Mouse (Mus musculus): ENCODE data around the gene Abcc2. TPM values are rescaled to one million over a fixed set of nuclear protein-coding genes. Genes with fewer than 3 reads are reported as not detected.
A peak's percentile ranks its signal among the peaks of the same experiment; 100 is the strongest.

Gene Abcc2
- total and polyA plus RNA-seq, 2 experiments from 2014 or later = 0.05 to 0.08 TPM

DNA sequence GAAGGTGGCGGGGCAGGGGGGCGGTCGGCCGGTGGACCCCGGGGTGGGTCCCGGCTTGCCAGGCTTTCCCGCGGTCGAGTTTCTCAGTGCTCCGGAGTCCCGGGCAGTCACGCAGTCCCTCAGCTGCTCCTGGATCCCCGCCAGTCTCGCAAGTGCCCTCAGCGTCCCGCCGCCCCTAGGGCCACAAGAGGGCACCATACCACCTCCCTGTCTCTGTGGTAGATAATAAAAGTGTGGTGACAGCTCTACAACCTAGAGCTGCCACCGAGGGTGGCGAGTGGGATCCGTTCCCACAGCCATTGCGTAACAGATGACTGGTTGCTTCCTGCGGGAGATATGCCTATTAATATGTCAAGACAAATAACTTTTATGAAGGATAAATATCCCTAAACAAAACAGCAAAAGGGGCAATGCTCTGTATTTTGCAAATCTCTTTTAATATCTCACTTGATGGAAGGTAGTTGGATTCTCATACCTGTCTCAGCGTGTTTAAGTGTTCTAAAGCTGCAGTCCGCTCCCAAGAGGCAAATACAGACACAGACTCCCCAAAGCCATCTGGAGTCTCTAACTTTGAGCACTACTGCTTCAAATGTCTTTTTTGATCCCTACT lies 28.7 kb upstream of the Abcc2 start:
- ATAC-seq = peak; percentile 88
- H3K9me3 ChIP-seq (ENCODE audit: low read length) = no peaks in the 10 kb centered on the region
- peak overlapping the region; percentile 94 for H3K27ac ChIP-seq
- 3% methylated on average over 22 of the region's 24 CpGs for WGBS
- peak; percentile 84 for DNase-seq (ENCODE audit: low spot score)
- no peaks in the 10 kb centered on the region for H3K27me3 ChIP-seq (ENCODE audit: insufficient read depth, low read length)
- peak overlapping the region; percentile 72 for H3K4me3 ChIP-seq (ENCODE audit: low read length)
- TF ChIP-seq CTCF (IDR thresholded peaks at IDR 0.05; ENCODE audit: low read depth) = peak; percentile 82
- H3K36me3 ChIP-seq (ENCODE audit: insufficient read depth, low read length) = peaks cover 18% of the 10 kb centered on the region
- H3K9ac ChIP-seq (replicated peaks; ENCODE audit: low read length) = peak overlapping the region; percentile 75
- H3K4me2 ChIP-seq (ENCODE audit: low read depth, low read length) = peak overlapping the region; percentile 71
- H3K4me1 ChIP-seq (ENCODE audit: insufficient read depth, low read length) = peaks cover 3% of the 10 kb centered on the region; the same call in 1 of the 2 replicates

- WGBS = 76% methylated on average over 2 of the region's 2 CpGs
These were observed 27.8 kb upstream of the Abcc2 start for GRCm38 (mm10) chr19:43754237-43754636.

DNA sequence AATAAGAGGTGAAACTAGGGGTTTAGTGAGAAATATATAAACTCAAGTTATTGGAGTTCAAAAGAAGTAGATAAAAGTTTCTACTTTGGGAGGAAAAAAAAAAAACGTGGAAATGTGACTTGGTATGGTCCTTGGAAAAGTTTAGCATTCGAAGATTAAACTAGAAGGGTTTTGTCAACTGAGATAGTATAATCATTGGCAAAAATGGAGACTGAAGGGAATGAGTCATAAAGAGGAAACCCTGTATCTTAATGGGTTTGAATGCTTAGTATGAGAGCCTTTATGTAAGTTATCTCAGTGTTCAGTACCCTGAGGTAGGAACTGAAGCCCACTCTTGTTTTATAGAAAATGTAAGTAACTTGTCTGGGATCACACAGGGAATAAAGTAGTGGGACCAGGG lies 27.1 kb upstream of the Abcc2 start:
- Histone ChIP-seq H3K4me3 (ENCODE audit: low read length) (no peak overlapping the region), H3K4me1 (ENCODE audit: insufficient read depth, low read length) (peaks cover 3% of the 10 kb centered on the region; the same call in 1 of the 2 replicates), H3K9ac (replicated peaks; ENCODE audit: low read length) (no peak overlapping the region), H3K9me3 (ENCODE audit: low read length) (no peaks in the 10 kb centered on the region), H3K4me2 (ENCODE audit: low read depth, low read length) (no peak overlapping the region), H3K27me3 (ENCODE audit: insufficient read depth, low read length) (no peaks in the 10 kb centered on the region), H3K36me3 (ENCODE audit: insufficient read depth, low read length) (peaks cover 8% of the 10 kb centered on the region; the same call in 1 of the 2 replicates), H3K27ac (no peak overlapping the region)
- no peak for TF ChIP-seq CTCF (IDR thresholded peaks at IDR 0.05; ENCODE audit: low read depth)
- no peak for DNase-seq (ENCODE audit: low spot score)
- WGBS = 78% methylated on average over 2 of the region's 2 CpGs
- no peak for ATAC-seq

More at GRCm38 (mm10) chr19:43754237-43754636, 27.8 kb upstream of the Abcc2 start:
- no peak for TF ChIP-seq CTCF (IDR thresholded peaks at IDR 0.05; ENCODE audit: low read depth)
- no peaks in the 10 kb centered on the region for H3K27me3 ChIP-seq (ENCODE audit: insufficient read depth, low read length)
- DNase-seq (ENCODE audit: low spot score) (no peak), ATAC-seq (no peak)
- no peak overlapping the region for H3K4me3 ChIP-seq (ENCODE audit: low read length)
- H3K9ac ChIP-seq (replicated peaks; ENCODE audit: low read length) = no peak overlapping the region
- H3K27ac ChIP-seq = no peak overlapping the region
- peaks cover 10% of the 10 kb centered on the region; the same call in 1 of the 2 replicates for H3K36me3 ChIP-seq (ENCODE audit: insufficient read depth, low read length)
- peaks cover 3% of the 10 kb centered on the region; the same call in 1 of the 2 replicates for H3K4me1 ChIP-seq (ENCODE audit: insufficient read depth, low read length)
- H3K9me3 ChIP-seq (ENCODE audit: low read length) = no peaks in the 10 kb centered on the region
- H3K4me2 ChIP-seq (ENCODE audit: low read depth, low read length) = no peak overlapping the region

DNA sequence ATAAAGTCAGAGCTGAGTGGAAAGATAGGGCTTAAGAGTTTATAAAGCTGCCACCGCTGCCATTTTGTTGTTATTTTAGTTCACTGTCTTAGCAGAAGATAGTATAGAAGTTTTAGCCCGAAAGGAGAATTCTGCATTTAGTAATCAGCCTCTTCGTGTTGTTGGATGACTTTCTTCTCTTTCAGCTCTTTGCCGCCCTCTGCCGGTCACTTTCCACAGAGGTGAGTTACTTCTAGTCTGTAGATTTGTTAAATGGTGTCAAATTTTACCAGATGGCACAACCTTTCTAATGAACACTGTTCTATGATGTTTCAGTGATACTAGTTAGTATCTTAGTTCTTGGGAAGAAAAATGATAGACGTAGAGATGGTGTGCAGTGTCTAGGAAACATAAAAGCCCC lies 21.5 kb upstream of the Abcc2 start:
- Histone ChIP-seq H3K27ac (no peak overlapping the region), H3K27me3 (ENCODE audit: insufficient read depth, low read length) (no peaks in the 10 kb centered on the region), H3K36me3 (ENCODE audit: insufficient read depth, low read length) (no peaks in the 10 kb centered on the region), H3K4me2 (ENCODE audit: low read depth, low read length) (no peak overlapping the region), H3K4me3 (ENCODE audit: low read length) (no peak overlapping the region), H3K9me3 (ENCODE audit: low read length) (no peaks in the 10 kb centered on the region), H3K9ac (replicated peaks; ENCODE audit: low read length) (no peak overlapping the region), H3K4me1 (ENCODE audit: insufficient read depth, low read length) (no peaks in the 10 kb centered on the region)
- TF ChIP-seq CTCF (IDR thresholded peaks at IDR 0.05; ENCODE audit: low read depth) = peak; percentile 76
- WGBS = 22% methylated on average over 6 of the region's 6 CpGs
- DNase-seq (ENCODE audit: low spot score) = peak; percentile 79
- no peak for ATAC-seq

GRCm38 (mm10) chr19:43761543-43762256 lies 20.3 kb upstream of the Abcc2 start:
- H3K27me3 ChIP-seq (ENCODE audit: insufficient read depth, low read length) = no peaks in the 10 kb centered on the region
- no peak for DNase-seq (ENCODE audit: low spot score)
- ATAC-seq = no peak

DNA sequence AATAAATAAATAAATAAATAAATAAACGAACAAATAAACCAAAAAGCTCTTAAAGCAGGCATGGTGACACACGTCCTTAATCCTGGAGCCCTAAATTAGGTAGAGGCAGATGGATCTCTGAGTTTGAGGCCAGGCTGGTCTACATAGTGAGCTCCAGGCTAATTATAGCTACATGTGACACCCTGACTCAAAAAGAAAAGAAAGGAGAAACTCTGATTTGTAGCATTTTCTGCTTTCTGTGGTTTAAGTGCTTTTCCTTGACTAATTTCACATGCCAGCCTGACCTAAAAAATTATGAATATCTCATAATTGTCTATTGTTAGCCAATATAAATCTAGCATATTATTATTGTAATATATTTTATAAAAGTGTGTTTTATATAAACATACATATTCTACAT lies 19.6 kb upstream of the Abcc2 start:
- no peaks in the 10 kb centered on the region for H3K27me3 ChIP-seq (ENCODE audit: insufficient read depth, low read length)
- H3K9me3 ChIP-seq (ENCODE audit: low read length) = no peaks in the 10 kb centered on the region
- no peak overlapping the region for H3K4me2 ChIP-seq (ENCODE audit: low read depth, low read length)
- WGBS = 75% methylated on average over 2 of the region's 2 CpGs
- H3K4me3 ChIP-seq (ENCODE audit: low read length) = no peak overlapping the region
- DNase-seq (ENCODE audit: low spot score) = no peak
- H3K27ac ChIP-seq = no peak overlapping the region
- no peaks in the 10 kb centered on the region for H3K36me3 ChIP-seq (ENCODE audit: insufficient read depth, low read length)
- H3K9ac ChIP-seq (replicated peaks; ENCODE audit: low read length) = no peak overlapping the region
- no peak for TF ChIP-seq CTCF (IDR thresholded peaks at IDR 0.05; ENCODE audit: low read depth)
- no peak for ATAC-seq
- no peaks in the 10 kb centered on the region for H3K4me1 ChIP-seq (ENCODE audit: insufficient read depth, low read length)

More at GRCm38 (mm10) chr19:43761543-43762256, 20.3 kb upstream of the Abcc2 start:
- Histone ChIP-seq H3K4me2 (ENCODE audit: low read depth, low read length) (no peak overlapping the region), H3K4me1 (ENCODE audit: insufficient read depth, low read length) (no peaks in the 10 kb centered on the region), H3K36me3 (ENCODE audit: insufficient read depth, low read length) (no peaks in the 10 kb centered on the region), H3K9ac (replicated peaks; ENCODE audit: low read length) (no peak overlapping the region), H3K9me3 (ENCODE audit: low read length) (no peaks in the 10 kb centered on the region), H3K27ac (no peak overlapping the region), H3K4me3 (ENCODE audit: low read length) (no peak overlapping the region)
- no peak; the same call in 1 of the 2 replicates for TF ChIP-seq CTCF (IDR thresholded peaks at IDR 0.05; ENCODE audit: low read depth)

- TF ChIP-seq CTCF (IDR thresholded peaks at IDR 0.05; ENCODE audit: low read depth) = no peak
- Histone ChIP-seq H3K4me2 (ENCODE audit: low read depth, low read length) (no peak overlapping the region), H3K9me3 (ENCODE audit: low read length) (no peaks in the 10 kb centered on the region), H3K36me3 (ENCODE audit: insufficient read depth, low read length) (no peaks in the 10 kb centered on the region; the same call in 1 of the 2 replicates), H3K27ac (no peak overlapping the region), H3K4me1 (ENCODE audit: insufficient read depth, low read length) (no peaks in the 10 kb centered on the region), H3K27me3 (ENCODE audit: insufficient read depth, low read length) (no peaks in the 10 kb centered on the region), H3K9ac (replicated peaks; ENCODE audit: low read length) (no peak overlapping the region), H3K4me3 (ENCODE audit: low read length) (no peak overlapping the region)
- ATAC-seq (no peak), DNase-seq (ENCODE audit: low spot score) (no peak)
- 86% methylated on average over 5 of the region's 5 CpGs for WGBS
These were observed 15.5 kb upstream of the Abcc2 start for GRCm38 (mm10) chr19:43766451-43766850.
